Mouse (Mus musculus): ENCODE measurements around the gene Il1f5.

The Il1f5 gene

GRCm38 (mm10) chr2:24276654-24277053, at the start of gene Il1f5:
TSS of gene Il1f5 (plus strand) at chr2:24276954.
- DNase-seq (ENCODE audit: low spot score) = no peak

GRCm38 (mm10) chr2:24227191-24227590, 49.6 kb upstream of the Il1f5 start:
- DNase-seq (ENCODE audit: low spot score) = no peak

- no peak for DNase-seq (ENCODE audit: low spot score)
These were observed 9.3 kb upstream of the Il1f5 start for GRCm38 (mm10) chr2:24267503-24267902.

- DNase-seq (ENCODE audit: low spot score) = no peak
These were observed 3.1 kb upstream of the Il1f5 start for GRCm38 (mm10) chr2:24273619-24274018.

- no peak for DNase-seq (ENCODE audit: low spot score)
These were observed 1.6 kb upstream of the Il1f5 start for GRCm38 (mm10) chr2:24275146-24275545.

- DNase-seq (ENCODE audit: low spot score) = no peak
These were observed 14.1 kb downstream of the Il1f5 start, which contains the start of gene Il1f10 for GRCm38 (mm10) chr2:24290896-24291295. TSS of gene Il1f10 (plus strand) at chr2:24291196.

GRCm38 (mm10) chr2:24294616-24295015, 17.9 kb downstream of the Il1f5 start:
- DNase-seq (ENCODE audit: low spot score) = no peak

- peak; percentile 6 for DNase-seq (ENCODE audit: low spot score)
These were observed 20.1 kb downstream of the Il1f5 start for GRCm38 (mm10) chr2:24296837-24297236.

GRCm38 (mm10) chr2:24311302-24312001, 34.7 kb downstream of the Il1f5 start:
- DNase-seq (ENCODE audit: low spot score) = no peak

- no peak for DNase-seq (ENCODE audit: low spot score)
These were observed 40.2 kb downstream of the Il1f5 start for GRCm38 (mm10) chr2:24316919-24317318.

- no peak for DNase-seq (ENCODE audit: low spot score)
These were observed 41.3 kb downstream of the Il1f5 start for GRCm38 (mm10) chr2:24317919-24318598.
